Mouse (Mus musculus): ENCODE measurements at regions not wholly inside any gene's neighbourhood (a gene's known extent, or its start where the extent isn't known, plus 50 kb on each side); places are given as distances from the start of the nearest gene placed in this dataset.

DNA sequence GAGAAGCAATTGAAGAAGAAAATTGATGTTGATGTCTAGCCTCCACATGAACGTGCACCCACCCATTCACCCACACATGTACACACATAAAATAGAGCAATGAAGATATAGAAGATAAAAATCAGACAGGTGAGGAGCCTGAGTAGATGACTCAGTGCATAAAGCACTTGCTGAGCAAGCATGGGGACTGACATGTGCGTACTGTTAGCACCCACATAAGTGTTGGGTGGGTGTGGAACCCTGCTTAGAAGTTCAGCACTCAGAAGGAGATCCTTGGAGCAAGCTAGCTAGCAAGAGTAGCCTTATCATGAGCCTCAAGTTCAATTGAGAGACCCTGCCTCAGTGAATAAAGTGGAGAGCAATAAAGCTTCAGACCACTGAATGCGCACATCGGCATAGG, 305.7 kb upstream of the Adamts9 start:
- DNase-seq, result no peak

DNA sequence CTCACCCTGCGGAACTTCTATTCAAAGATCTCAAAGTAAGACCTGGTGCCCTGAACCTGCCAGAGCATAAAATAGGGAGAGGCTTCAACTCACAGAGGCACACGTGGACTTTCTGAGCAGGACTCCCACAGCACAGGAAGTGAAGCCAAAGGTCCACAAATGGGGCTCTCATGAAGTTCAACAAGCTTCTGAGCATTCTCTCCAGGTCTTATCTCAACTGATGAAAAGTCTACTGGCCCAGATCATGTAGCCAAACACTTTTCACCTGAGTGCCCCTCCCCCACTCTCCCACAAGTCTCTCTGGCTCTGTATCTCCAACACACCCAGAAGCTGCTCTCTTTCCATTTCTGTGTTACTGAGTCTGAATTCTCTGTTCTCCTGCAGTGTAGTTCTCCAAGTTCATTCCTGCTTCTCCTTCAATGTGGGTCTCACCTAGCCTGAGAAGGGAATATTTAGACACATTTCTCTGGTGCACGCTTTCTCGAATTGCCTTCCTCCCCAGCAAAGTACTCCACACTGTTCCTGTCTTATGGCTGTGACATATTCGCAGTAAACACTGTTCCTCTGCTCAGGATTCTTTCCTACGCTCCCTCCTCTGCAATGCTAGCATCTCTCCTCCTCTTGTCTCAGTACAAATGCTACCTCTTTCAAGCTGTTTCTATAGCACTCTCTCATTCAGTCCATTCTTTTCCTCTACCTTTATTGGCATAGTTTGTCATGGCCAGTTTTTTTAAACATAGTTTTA, 303.4 kb upstream of the Adamts9 start:
- no peak for DNase-seq

DNA sequence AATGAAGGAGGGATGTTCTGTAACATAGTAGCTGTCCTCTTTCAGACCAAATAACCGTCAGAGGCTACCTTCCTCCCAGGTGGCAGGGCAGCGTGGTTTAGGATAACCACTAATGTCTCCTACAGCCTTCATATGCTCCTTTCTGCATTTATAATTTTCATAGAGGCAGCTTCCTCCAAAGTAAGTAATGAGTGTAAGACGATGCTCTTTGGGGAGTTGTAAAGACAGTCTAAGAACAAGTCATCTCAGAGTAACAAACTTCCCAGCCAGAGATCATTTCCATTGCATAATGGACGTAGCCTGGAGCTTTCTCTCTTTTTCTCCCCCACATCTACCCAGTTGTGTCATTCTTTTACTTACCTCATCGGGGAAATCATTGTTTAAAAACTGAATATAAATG, 292.3 kb upstream of the Adamts9 start:
- no peak for DNase-seq

DNA sequence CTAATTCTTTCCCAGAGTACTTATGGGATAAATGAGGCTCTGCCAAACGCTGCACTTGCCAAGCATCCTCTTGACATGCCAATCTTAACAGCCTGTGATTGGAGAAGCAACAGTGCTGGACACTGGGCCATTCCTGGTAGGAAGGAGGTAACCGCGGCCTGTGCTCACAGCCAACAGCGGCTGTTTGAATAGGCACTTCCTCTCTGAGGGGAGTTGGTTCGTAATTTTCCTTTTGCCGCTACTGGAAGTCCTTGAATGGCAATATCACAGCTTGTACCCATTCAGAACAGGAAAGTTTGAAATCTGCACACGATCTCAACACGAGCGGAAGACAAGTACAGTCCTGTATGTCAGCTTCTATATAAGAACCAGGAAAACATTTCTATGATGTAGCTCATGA, 289.3 kb upstream of the Adamts9 start:
- DNase-seq, result no peak

DNA sequence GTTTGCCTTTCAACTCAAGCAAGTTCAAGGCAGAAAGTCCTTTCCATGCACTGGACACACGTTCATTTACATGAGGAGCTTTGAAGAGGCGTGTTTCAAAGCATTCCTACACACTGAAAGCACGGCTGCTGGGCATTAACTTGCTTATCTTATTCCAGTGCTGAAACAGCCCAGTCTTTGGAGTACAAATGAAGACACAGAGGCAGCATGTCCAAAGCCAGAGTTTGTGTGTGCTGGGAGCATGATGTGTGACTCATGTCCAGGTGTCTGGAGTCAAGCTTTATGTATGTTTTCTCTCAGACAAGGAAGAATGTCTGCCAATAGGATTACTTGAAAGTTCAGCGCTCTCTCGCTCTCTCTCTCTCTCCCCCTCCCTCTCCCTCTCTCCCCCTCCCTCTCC, 287.2 kb upstream of the Adamts9 start:
- DNase-seq, result peak; percentile 11

DNA sequence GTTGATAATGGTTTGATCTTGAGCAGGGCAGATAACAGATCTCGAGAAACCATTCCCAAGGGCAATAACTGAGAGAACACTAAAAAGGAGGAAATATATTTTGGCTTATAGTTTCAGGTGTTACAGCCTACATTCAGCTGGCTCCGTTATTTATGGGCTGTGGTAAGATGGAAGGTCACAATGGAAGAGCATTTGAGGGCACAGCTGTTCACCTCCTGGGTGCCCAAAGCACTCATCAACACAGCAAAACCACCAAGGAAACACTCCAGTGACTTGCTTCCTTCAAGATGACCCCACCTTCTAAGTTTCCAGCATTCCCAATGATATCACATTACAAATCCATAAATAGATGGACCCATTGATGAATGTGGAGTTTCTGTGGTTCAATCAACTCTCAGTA, 286.0 kb upstream of the Adamts9 start:
- no peak for DNase-seq

DNA sequence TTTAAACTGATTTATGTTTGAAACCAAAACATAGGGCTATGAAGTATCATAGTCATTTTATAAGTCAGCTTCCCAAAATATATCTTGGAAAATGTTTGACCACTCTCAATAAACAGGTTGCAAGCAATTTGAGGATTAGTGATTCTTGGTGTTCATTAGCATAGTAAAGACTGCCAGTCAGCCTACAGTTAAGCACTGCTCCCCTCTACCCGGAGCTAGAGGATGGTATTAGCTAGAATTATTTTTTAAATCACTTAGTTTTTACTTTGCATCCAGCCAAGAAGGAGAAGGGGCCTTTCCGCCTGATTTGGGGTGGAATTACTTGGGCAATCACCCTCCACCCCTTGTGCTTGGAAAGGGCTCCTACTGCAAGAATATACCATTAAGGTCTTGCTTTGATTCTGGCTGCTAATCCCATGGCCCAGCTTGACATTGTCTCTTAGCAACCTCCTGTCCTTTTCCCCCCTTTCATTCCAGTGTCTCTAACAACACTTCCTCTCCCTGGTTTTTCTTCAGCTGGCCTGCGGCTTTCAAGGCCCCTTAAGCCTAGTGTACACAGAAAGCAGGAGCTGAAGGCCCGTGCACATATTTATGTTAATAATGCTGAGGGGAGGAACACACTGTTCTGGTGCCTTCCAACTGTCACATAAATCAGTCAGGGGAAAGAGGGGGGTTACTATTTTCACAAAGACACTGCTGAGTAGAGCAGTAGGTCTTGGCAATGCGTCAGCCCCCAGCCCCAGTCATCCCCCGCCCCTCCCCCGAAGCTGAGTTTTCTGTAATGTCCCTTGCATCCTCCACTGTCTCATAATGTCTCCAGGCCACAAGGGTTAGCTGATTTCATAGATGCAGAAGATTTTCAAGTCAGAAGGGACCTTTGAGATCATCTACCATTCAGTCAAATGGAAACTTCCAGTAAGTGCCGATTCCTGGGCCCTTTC, 280.6 kb upstream of the Adamts9 start:
- peak; percentile 61 for DNase-seq

DNA sequence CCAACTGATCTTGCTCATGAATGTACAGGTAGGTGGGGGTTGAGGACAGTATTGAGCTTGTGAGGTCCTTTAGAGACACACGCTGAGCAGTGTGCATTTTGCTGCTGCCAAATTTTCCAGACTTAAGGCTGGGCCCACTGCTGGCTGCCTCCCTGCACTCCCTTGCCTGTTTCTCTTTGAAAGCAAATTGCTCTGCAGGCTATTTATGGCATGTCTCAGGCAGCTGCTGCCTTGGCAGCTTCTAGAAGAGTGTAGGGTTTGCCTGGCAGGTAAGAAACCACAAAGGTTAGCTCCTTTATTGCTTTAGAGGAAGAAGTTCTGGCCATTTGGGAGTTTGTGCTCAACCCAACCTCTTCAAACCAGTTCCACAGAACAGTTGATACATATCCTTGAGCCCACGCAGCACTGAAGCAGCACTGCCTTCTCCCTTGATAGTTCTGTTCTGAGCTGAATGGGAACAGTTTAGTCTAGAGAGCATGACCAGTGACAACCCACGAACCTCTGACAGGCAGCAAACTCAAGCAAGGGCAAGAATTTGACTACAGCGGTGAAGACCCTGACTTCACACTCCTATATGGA, 274.8 kb upstream of the Adamts9 start:
- DNase-seq, result peak; percentile 13

DNA sequence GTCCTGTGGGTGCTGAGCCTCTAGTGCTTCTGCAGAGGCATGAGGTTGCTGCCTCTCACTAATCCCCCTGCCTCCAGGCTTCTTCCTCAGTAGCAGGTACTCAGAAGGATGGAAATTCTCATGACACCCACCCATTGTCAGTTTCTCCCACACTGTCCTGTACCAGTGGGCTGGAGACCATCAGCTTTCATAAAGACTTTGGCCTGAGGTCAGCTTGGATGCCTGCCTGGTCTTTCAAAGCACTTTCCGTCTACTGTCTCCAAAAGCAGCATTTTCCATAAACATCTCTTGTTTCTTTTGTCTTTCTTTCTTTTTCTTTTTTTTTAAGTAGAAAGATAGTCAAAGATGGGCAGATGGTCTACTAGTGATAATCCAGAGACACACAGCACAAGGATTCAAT, 257.6 kb upstream of the Adamts9 start:
- DNase-seq, result no peak

DNA sequence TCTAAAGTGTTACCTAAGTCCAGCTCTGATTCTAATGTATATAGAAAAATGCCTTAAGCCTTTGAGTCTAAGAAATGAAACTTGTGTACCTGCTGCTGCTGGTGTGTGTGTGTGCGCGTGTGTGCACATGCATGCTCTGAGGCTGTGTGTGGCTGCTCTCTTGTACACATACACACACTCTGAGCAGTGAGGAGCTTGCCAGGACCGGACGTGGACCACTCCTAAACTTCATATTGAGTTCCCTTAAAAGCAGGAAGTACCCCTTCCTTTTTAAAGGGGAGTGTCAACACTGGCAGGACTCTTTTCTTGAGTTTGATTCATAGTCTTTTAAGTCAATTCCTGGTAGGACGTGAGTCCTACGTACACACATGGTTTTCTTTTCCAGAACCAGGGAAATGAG, 251.4 kb upstream of the Adamts9 start:
- no peak for DNase-seq

DNA sequence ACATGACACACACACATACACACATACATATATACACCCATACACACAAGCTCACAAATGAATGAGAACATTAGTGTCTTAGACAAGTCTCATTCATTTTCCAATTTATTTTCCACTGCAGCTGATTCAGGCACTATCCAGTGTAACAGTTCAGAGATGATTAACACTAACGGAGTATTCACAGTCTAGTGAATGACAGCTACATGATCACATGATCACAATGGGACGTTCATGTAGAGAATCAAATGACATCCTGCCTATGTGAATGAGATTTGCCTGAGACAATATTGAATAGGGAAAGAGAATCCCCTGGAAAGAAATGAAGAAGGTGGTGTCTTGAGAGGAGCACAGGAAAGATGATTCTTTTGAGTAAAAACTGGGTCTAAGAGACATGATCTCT, 249.7 kb upstream of the Adamts9 start:
- no peak for DNase-seq

DNA sequence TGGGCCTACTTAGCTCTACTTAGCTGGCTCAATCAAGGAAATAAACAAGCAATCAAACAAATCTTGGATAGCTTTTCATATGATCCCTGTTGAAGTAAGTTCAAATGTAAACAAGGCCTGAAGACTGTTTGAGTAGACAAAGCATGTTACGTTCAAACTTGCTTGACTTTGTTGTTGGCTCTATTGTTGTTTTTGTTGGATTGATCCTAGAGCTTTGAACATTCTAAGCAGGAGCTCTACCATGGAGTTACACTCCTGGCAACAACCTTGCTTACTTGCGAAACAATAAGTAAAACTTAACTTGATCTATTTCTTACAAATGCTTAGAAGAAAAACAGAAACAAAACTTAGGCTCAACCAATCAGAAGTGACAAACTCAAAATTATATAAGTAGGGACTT, 247.7 kb upstream of the Adamts9 start:
- no peak for DNase-seq

DNA sequence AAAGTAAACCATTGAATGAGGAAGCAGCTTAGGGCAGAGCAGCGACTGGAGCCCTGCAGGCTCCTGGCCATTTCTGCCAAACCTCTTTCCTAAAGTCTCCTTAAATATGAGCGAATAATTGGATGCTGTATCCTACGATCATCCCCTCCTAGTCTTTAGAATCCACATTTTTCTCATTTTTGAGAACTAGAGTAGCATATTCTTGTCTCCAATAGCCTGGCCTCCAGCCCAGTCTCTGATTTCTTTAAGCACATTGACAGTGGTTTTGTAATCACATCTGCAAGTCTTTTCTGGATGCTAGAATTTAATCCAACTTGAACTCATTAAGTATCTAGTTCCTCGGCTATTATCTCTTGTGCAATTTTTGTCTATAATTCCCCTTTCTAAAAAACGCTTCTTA, 225.2 kb upstream of the Adamts9 start:
- no peak for DNase-seq

DNA sequence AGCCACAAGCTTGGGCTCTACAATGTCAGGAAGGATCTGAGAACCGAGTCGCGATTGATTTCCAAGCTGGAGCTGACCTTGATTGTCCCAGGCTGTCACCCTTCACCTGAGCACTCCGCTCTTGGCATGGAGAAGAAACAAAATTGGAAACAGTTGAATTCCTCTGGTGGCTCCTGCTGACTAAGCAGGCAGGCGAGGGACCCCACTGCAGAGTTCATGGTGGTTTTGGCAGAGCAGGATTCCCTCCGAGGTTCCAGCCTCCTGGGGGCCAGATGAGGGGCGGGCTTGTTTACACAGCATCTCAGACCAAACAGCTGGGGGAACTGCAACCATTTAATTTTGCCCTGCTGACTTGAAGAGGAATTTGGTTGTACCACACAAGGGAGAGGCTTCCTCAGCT, 224.0 kb upstream of the Adamts9 start:
- peak; percentile 47 for DNase-seq

DNA sequence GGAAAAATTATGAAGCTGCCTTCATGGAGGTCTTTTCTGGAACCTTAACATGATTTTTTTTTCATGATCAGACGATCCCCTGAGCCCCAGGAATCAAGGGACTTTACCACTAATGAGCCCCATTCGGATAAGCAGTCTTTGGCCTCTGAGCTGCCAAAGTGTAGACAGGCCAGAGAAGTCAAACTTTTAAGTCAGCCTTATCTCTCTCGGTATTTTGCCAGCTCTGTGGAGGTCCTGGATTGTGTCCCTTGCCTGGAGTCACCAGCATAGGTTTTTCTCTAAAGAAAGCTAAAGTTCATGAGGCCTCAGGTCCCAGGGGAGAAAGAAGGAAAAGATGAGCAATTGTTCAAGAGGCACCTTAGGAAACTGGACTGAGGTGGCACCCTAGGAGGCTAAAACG, 222.7 kb upstream of the Adamts9 start:
- DNase-seq, result no peak

DNA sequence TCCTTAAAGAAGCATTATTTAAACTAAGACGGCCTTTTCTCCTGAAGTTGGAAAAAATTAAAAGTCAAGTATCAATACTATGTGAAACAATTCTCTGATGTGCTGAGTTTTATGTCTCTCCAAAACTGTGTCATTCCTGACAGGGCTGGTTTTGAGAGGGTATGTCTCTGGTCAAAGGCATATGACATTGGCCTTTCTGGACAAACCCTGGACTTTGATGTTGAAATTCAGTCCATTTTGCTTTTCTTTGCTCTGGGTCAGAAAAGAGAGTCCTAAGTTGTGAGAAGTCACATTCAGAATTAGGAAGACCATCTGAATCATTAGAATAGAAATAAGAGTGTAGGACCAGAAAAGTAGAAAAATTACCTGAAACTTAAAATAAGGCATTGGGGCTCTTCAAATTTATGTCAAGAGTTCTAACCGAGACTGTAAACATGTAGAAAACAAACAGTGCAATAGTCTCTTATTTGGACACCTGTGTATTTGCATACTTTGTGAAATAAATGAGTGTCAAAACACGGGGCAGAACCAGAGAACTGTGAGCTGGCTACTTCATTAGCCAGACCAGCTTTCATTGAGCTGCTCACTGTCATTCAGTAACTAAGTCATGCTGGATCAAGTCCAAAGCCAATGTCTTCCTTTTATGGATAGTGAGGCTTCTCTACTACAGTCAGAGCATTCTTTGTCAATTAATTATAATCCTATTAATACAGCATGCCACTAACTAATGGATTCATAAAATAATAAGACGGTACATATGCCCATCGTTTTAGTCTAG, 209.3 kb upstream of the Adamts9 start:
- no peak for DNase-seq

DNA sequence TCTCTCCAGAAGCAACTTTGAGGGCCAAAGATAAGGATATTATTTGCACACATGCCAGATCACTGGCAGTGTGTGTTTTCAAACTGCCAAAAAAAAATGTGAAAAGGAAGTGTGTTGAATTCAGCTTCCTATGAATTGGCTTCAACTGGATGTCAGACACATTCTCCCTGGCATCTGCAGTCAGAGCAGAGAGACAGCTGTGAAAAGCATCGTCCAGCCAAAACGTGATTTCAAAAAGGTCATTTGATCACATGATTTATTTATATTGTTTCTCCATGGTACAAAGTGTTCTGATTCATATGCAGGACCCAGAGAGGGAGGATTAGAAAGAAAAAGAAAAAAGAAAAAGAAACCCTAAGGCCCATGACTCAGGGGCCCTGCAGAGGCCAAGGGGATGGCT, 207.2 kb upstream of the Adamts9 start:
- DNase-seq, result no peak

DNA sequence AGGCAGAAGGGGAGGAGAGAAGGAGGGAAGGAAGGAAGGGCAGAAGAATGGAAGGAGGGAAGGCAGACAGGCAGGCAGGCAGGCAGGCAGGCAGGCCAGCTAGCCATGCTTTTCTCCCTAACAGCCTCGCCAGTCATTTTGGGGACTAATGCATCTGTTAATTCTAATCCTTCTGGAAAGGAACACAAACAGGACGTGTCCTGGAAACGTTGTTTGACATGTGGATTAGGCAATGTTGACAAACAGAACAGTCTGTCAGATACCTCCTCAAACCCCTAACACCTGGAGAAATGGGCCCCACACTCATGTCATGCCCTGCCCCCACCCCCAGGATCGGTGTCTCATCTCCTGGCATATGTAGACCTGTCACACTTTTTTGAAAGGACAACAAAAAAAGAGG, 206.7 kb upstream of the Adamts9 start:
- DNase-seq, result no peak

DNA sequence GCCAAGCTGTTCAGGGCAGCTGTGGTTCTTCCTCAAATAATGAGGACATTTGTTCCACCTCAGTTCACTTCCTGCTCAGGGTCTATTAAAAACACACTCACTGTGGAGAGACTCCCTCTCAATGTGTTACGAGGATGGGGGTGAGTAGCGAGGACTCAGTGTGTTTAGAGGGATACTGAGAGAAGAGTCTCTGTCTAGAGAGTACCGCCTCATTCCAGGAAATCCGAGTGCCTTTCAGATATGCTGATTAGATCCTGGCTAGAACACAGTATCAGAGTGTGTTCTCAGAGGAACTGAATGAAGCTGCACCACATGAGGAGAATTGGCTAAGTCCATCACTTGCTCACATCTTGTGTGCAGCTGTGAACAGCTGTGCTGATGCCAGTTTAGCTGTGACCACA, 197.0 kb upstream of the Adamts9 start:
- DNase-seq, result peak; percentile 21

DNA sequence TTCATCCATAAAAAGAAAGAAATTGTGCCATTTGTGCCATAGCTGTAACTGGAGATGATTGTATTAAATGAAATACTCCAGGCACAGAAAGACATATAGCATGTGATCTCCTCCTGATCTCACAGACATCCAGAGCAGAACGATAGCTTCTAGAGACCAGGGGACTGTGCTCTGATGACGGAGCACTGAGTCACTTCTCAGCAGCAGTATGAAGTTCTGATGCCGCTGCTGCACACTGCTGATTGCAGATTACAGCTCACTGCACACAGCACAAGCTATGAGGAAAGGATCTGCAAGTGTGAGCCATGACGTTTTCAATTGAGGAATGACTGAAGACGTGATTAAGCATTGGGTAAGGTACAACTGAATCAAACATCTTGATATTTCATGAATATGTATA, 190.6 kb upstream of the Adamts9 start:
- DNase-seq, result no peak

DNA sequence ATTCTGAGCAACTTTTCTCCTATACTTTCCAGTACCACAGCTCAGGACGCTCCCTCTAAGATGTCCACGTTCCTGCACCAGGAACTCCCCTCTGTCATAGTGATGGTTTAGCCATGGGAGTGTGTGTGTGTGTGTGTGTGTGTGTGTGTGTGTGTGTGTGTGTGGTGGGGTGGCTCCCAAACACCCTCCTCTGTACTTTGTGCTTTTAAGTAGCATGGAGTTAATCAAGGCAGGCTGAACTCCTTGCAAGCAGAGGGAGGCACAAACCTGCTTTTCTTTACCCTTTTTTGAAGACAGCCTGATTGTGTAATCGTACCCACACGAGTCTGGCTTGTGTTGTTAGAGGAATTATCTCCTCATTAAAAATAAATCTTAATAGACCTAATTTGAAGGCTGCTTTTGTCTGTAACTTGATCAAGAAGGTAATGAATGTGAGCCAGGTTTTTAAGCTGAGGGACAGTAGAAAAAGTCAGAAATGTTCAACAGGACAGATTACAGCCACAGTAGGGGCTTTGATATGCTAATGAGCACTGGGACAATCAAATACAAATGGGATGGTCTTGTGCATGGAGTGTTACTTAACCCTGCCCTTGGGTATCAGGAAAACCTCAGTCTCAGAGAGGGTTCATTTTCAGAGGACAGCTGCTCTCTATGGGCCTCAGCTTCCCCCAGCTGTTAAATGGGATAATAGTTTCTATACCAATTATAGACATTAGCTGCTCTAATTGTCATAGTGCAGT, 187.8 kb upstream of the Adamts9 start:
- DNase-seq, result no peak

DNA sequence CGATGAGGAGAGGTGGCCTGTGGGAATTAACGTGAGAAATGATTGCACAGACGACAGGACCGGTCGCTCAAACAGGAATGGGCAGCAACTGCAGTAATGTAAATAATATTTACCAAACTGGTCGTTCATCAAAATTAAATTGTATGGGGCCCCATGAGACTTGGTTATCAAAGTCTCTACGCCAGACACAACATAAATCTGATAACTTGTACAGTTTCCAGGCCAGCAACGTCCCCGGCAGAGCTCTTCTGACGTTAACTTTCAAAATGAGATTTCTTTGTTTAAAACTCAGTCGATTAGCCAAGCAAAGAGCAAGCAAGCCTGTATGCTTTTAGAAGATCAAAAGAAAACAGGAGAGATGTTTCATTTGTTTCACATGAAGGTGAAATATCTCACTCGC, 176.2 kb upstream of the Adamts9 start:
- no peak for DNase-seq

All from embryo, embryonic 11 days (tissue).